Mouse (Mus musculus) ZHBTc4 (cell line): ENCODE data around the gene Ptcd2.

ENCODE experiments used
- DNase-seq: peaks from one replicate; pipeline ENCODE4 v3.0.0-alpha.2; 2011; ENCODE audit warnings: low read depth, low spot score

The Ptcd2 gene

GRCm38 (mm10) chr13:99344599-99345575 is at the start of gene Ptcd2, which contains the start of gene Mrps27:
Ptcd2 (minus strand) TSS chr13:99344705.
Mrps27 (plus strand) TSS chr13:99344786.
- peak; percentile 97 for DNase-seq

DNA sequence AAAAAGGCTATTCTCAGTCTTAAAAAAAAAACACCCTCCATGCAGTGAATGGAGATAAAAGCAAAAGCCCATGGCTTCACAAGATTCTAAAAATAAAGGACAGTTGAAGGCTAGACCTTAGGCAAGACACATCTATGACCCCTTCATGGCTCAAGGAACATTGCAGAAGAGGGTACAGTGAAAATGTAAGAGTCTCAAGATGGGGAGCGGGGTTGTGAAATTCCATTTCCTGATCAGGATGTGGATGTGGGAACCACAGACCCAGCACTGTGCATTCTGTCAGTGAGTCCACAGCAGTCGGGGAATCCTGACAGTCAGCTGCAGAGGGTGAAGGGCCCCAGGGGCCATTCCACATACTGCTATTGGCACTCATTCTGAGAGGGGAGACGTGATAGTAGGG is 48.6 kb upstream of the Ptcd2 start:
- DNase-seq = no peak

- DNase-seq = no peak
These were observed 46.9 kb upstream of the Ptcd2 start for GRCm38 (mm10) chr13:99391417-99391816.

DNA sequence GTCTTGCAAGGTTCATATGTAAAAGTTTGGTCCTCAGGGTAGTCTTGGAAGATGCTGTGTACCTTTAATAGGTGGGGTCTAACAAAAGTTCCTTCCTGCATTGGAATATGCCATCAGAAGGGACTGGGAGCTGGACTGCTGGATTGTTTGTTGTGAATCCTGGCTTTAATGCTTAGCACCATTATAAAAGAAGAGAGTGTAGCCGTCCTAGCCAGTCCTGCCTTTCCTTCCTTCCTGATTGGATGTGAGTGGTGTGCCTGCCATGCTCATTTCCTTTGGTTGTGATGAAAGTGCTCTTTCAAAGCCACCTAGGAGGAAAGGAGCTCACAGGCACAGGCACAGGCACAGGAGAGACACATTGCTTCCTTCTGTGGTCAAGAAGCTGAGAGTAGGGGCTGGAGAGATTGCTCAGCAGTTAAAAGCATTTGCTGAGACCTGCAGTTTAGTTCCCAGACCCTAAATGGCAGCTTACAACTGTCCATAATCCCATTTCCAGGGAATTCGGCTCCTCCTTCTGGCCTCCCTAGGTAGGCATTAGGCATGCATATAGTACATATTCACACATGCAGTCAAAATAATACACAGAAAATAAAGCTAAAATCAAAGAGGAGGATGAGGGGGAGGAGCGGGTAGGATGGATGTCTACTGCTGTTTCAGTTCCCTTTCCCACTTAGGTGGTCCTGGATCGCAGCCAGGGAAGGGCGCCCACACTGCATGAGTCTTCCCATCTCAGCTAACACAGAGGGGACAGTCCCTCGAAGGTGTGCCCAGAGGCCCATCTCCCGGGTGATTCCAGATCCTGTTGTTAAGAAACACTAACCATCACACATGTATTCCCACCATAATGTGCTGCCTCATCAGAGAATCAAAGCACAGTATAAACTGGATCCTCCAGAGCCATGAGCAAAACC is 43.7 kb upstream of the Ptcd2 start:
- no peak for DNase-seq

- DNase-seq = no peak
These were observed 41.8 kb upstream of the Ptcd2 start for GRCm38 (mm10) chr13:99386341-99386740.

DNA sequence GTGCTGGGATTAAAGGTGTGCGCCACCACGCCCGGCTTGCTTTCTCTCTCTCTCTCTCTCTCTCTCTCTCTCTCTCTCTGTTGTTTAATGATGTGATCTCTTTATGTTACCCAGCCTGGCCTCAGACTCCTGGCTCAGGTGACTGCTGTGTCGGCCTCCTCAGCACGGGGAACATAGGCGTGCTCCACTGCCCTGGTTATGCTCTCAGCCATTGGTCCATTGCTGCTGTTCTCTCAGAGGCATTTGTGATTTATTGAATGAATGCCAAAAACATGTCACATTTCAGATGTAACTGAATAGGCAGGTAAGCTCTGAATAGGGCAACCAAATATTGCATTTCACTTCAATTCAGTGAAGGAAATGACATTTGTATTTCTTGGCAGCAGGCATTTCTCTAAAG is 41.4 kb upstream of the Ptcd2 start:
- no peak for DNase-seq

DNA sequence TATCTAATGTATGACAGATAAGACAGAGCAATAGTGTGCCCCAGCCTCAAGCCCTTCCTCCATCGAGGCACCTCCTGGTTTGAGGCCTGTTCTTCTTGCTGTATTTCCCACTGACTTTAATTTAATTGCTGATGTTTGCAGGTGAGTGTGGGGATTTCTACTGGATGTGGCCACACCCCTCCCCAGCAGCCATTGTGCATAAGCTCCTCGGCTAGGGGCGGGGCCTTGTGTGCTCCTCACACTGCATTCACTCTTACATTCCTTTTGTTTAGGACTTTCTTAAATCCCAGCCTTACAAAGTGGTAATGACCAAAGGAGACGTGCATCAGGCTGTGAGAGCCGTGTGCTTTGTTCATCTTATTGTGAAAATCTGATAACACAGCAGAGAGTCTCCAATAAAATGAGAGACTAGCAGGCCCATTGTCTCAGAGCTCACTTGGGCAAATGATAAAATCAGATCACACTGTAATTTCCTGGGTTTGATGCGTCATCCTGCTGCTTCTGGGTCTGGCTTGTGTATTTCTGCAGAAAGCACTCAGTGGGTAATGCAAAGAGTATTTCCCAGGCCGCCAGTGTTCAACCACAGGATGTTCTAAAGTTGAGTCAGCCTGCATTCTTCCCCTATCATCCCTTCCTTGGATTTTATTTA is 40.2 kb upstream of the Ptcd2 start:
- peak; percentile 63 for DNase-seq

- DNase-seq = peak; percentile 66
These were observed 37.9 kb upstream of the Ptcd2 start for GRCm38 (mm10) chr13:99382373-99382772.

DNA sequence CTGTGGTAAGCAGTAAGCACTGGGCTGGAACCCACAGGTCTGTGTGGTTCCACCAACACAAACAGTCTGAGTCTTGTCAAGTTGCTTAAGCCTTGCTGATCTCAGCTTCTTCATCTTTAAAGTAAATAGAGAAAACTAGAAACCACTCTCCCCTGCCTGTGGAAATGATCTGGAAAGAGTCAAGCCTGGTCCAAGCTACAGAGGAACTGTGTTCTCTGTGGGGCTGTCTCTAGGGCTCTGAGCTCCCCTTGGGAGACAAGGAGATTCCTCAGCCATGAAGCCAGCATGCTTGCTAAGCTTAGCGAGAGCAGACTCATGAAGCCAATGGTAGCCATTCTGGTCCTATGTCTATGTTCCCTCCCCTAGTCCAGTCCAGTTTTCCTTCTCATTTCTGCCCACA is 33.7 kb upstream of the Ptcd2 start:
- no peak for DNase-seq

- DNase-seq = no peak
These were observed 32.5 kb upstream of the Ptcd2 start for GRCm38 (mm10) chr13:99377055-99377454.

DNA sequence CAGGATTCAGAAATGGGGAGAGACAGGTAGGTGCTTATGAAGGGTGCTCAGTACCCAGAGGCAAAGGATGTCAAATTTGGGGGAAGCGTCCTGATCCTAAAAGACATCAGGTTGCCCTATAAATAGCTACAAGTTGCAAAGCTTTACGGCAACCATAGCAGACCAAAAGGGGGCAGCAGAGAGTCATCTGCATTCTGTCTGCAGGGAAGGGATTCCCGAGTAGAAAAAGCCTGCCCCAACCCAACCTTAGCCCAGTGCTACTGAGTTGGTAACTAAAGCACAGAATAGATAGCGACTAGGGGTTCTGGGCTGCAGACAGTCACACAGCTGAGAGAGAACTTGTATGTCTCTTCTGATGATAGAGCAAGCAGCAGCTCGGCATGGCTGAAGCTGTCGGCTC is 31.0 kb upstream of the Ptcd2 start:
- peak; percentile 81 for DNase-seq

GRCm38 (mm10) chr13:99374191-99374590 is 29.7 kb upstream of the Ptcd2 start:
- no peak for DNase-seq

GRCm38 (mm10) chr13:99373684-99374083 is 29.2 kb upstream of the Ptcd2 start:
- DNase-seq = peak; percentile 23

- no peak for DNase-seq
These were observed 26.8 kb upstream of the Ptcd2 start for GRCm38 (mm10) chr13:99371285-99371684.

DNA sequence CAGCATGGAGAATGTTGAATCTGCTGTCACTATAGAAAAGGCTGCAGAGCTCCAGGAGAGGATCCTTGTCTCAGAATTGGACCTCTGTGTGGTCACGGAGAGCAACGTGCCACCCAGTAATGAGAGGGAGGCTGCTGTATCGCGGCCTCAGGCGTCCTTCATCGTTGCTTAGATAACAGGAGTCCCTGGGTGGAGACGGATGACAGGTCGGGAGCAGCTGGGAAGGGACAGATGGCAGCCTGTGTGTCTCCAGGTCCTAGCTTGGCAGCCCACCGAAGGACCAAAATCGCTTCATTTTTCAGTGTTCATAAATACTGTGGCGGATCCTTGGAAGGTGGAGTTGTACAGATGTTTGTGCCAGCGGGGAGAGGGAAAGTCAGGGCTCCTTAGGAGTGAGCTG is 24.6 kb upstream of the Ptcd2 start:
- DNase-seq = no peak

DNA sequence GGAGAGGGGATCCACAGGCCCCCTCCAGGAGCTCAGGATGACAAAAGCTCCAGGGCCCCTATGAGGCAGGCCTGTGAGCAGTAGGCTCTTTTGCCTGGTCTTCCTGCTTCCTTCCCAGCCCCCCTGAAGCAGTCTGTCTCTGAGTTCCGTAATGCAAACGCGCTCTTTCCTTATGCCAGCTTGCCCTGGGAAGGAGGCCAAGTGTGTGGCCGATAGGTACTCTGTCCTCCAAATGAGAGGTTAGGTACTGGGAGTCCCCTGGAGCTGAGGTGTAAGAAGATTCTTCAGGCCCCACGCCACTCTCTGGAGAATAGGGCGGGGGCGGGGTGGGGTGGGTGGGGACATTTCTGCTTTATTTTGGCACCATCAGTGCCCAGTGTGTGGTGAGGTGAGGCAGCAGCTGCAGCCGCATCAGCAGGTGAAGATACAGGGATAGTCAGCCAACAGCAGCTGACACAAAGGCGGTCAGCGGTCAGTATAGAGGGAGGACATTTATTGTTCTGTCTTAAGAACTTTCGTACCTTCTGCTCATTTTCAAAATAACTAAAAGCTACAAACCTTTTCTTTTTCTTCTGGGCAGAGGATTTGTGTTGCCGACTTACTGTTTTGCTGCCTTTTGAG is 23.2 kb upstream of the Ptcd2 start:
- no peak for DNase-seq

DNA sequence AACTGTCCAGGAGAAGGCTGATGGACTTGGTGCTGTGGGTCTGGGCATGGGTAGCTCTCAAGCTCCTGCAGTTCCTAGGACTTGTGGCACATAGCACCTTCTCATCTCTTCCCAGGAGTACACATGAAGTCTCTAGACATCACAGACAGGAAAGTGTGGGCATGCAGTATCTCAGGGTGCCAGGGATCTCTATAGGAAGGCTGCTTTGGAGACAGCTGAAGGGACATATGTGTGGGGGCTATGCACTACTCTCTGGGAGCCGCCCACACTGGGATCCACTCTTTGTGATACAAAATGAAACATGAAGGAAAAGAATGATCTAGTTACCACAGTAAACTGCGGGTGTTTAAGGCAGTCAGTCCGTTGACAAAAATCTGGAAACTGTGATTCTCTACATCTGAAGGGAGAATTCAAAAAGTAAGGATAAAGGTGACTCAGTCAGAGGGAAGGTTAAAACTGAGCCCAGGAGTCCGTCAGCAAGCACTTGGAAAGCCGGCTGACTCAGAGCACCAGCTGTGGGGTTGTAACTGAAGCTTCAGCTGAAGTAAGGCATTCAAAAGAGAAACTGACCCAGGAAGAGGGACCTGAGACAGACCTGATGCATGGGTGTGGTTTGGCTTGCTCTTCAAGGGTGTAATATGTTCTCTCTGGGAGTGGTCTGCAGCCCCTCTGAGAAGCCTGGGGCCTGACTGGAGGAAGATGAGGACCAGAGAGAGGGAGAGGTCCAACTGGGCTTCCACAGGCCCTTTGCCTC is 22.1 kb upstream of the Ptcd2 start:
- DNase-seq = no peak

- DNase-seq = no peak
These were observed 19.4 kb upstream of the Ptcd2 start for GRCm38 (mm10) chr13:99363866-99364265.

DNA sequence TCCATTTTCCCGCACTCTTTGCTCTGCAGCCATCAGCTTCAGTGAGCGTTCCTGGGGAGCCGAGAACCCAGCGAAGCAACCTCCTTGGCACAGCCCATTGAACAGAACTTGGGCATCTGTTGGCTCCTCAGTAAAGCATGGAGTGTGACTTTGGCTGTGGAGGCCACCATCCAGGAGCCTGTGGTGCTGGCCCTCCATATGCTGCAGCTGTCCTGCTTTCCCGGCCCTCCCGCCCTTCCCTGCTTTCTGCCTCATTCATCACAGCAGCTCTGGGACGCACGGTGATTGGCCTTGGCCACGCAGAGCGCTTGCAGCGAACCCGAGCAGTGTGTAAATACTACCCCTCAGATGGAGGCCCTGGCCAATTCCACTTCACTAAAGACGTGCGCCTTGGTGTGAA is 14.4 kb upstream of the Ptcd2 start:
- no peak for DNase-seq

DNA sequence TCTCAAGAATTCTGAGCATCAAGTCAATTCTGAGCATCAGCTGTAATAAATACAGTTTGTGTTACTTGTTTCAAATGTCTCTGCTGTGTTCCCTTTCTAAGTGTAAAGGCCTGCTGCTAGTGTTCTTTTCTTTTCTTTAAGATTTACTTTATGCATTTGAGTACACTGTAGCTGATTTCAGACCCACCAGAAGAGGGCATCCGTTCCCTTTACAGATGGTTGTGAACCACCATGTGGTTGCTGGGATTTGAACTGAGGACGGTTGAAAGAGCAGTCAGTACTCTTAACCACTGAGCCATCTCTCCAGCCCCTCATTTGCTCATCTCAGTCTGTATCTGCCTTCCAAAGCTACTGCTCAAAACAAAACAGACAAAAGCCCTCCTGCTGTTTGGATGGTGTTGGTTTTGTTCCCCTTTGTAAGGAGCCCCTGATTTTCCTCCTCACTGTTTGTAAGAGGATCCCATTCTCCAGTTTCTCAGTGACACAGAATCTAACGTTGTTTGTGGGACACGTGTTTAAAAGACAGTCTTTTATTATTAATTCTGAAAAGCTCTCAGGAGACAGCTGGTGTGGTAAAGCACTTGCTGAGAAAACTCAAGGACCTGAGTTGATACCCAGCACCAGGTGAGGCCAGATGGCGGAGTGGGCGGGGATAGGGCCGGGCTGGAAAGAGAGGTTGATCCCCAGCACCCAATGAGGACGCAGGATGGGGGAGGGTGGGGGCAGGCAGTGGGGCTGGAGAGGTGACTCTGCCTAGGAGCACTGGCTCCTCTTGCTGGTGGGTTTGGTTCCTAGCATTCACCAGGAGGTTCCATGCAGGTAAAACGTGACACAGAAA is 12.1 kb upstream of the Ptcd2 start:
- peak; percentile 92 for DNase-seq
